8 mouse cellular contexts compared by ENCODE assay signal in the genomic region with DNA sequence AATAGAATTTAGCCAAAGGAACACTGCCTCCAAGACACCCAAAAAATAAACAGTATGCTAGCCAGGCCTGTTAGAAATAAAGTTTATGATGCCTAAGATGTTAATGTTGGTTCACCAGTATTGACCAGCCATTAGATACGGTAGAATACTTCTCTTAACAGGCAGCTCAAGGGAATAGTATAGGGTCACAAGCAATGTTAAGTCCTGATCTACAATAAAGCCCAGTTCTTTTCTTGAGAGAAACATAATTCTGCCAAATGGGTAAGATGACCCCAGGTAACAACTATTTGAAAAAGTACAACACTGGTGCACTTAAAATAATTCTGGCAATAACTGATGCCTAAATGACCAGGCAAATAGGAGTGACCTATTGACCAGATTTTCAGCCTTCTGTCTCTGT. TPM values are rescaled to one million over a fixed set of nuclear protein-coding genes. Genes with fewer than 3 reads are reported as not detected.
A peak's percentile ranks its signal among the peaks of the same experiment; 100 is the strongest.
DNase-seq lines count a peak whose midpoint lies in the region; ATAC-seq and TF ChIP-seq lines count a peak whose summit lies in the region.

No protein-coding gene starts in this region.

- peak overlapping the region in 1 of 2 experiments; percentile 85; a peak in 2 of 4 replicates for H3K4me3 ChIP-seq in heart, embryonic 14.5 days (ENCODE audit: control insufficient read depth in 1 of 2, insufficient read depth in 1 of 2, low read depth in 1 of 2, low read length in 2 of 2)
- no peak overlapping the region for H3K4me3 ChIP-seq in ES-Bruce4 (ENCODE audit: low read depth, low read length)
- peak overlapping the region; percentile 99 for H3K4me3 ChIP-seq in hindbrain, embryonic 12.5 days
- H3K4me3 ChIP-seq in midbrain, embryonic 11.5 days (ENCODE audit: low read depth, low read length) = no peak overlapping the region

- H3K27me3 ChIP-seq in heart, embryonic 14.5 days (ENCODE audit: control insufficient read depth, insufficient read depth, low read length) = no peaks in the 10 kb centered on the region
- no peaks in the 10 kb centered on the region for H3K27me3 ChIP-seq in ES-Bruce4 (ENCODE audit: control insufficient read depth, insufficient read depth, low read length, poor library complexity, severe bottlenecking)
- no peaks in the 10 kb centered on the region for H3K27me3 ChIP-seq in hindbrain, embryonic 12.5 days
- no peaks in the 10 kb centered on the region for H3K27me3 ChIP-seq in midbrain, embryonic 11.5 days (ENCODE audit: control insufficient read depth, insufficient read depth, low read length)

- H3K9ac ChIP-seq in heart, embryonic 14.5 days (ENCODE audit: low read length) = peak overlapping the region; percentile 92; the same call in 1 of the 2 replicates
- H3K9ac ChIP-seq in ES-Bruce4 (ENCODE audit: low read depth, poor library complexity, severe bottlenecking) = peak overlapping the region; percentile 84
- H3K9ac ChIP-seq in hindbrain, embryonic 12.5 days = no peak overlapping the region
- no peak overlapping the region; the same call in 1 of the 2 replicates for H3K9ac ChIP-seq in midbrain, embryonic 11.5 days (ENCODE audit: low read length)

- H3K4me1 ChIP-seq in heart, embryonic 14.5 days (ENCODE audit: control insufficient read depth in 2 of 2, insufficient read depth in 2 of 2, low read length in 2 of 2) = peaks cover 0 to 14% of the 10 kb centered on the region in 2 experiments; a peak in 2 of 4 replicates
- peaks cover 4% of the 10 kb centered on the region for H3K4me1 ChIP-seq in ES-Bruce4 (ENCODE audit: control insufficient read depth, insufficient read depth, low read length)
- H3K4me1 ChIP-seq in hindbrain, embryonic 12.5 days = peaks cover 7% of the 10 kb centered on the region
- no peaks in the 10 kb centered on the region; the same call in none of the 2 replicates for H3K4me1 ChIP-seq in midbrain, embryonic 11.5 days (ENCODE audit: control insufficient read depth, insufficient read depth, low read length)

- no peak for TF ChIP-seq EP300 in ES-Bruce4 (IDR thresholded peaks at IDR 0.05; ENCODE audit: insufficient read depth, low read depth, low read length)

- no peak for TF ChIP-seq CTCF in ES-Bruce4 (IDR thresholded peaks at IDR 0.05; ENCODE audit: low read depth, low read length)

- no peak for TF ChIP-seq POLR2A in ES-Bruce4 (IDR thresholded peaks at IDR 0.05; ENCODE audit: insufficient read depth, low read length)

- no peak for ATAC-seq in heart, embryonic 14.5 days (ENCODE audit: insufficient number of reproducible peaks, insufficient read depth, low FRiP score, low read depth)
- ATAC-seq in hindbrain, embryonic 12.5 days (ENCODE audit: low FRiP score) = no peak
- ATAC-seq in midbrain, embryonic 11.5 days (ENCODE audit: low FRiP score) = no peak

- no peak overlapping the region for H3K27ac ChIP-seq in heart, embryonic 14.5 days (replicated peaks in 1 of 2; ENCODE audit: control insufficient read depth in 1 of 2, insufficient read depth in 1 of 2, low read depth in 2 of 2, low read length in 2 of 2)
- H3K27ac ChIP-seq in ES-Bruce4 (ENCODE audit: insufficient read depth, low read length) = no peak overlapping the region
- no peak overlapping the region for H3K27ac ChIP-seq in hindbrain, embryonic 12.5 days
- no peak overlapping the region for H3K27ac ChIP-seq in midbrain, embryonic 11.5 days (ENCODE audit: low read depth, low read length)

- no peaks in the 10 kb centered on the region for H3K9me3 ChIP-seq in heart, embryonic 14.5 days (ENCODE audit: control insufficient read depth, low read length)
- H3K9me3 ChIP-seq in ES-Bruce4 (replicated peaks; ENCODE audit: control insufficient read depth, insufficient read depth, low read length, poor library complexity, severe bottlenecking) = no peaks in the 10 kb centered on the region
- no peaks in the 10 kb centered on the region for H3K9me3 ChIP-seq in hindbrain, embryonic 12.5 days (replicated peaks)
- H3K9me3 ChIP-seq in midbrain, embryonic 11.5 days (ENCODE audit: control insufficient read depth, low read length) = no peaks in the 10 kb centered on the region

- 91% methylated on average over 1 of the region's 1 CpGs for WGBS in heart, embryonic 14.5 days
- WGBS in hindbrain, embryonic 12.5 days = 94% methylated on average over 1 of the region's 1 CpGs
- WGBS in midbrain, embryonic 11.5 days = 90% methylated on average over 1 of the region's 1 CpGs

- intact Hi-C loops in gastrocnemius, postnatal 36 days (cut with DNase I) = loop anchor here (2.0 kb wide), 1 partner anchor 25 kb away; a partner anchor contains a TSS
- intact Hi-C loops in gastrocnemius, postnatal 14 days (cut with DNase I; ENCODE audit: low total_unique reads) = no loop called here

- no peaks in the 10 kb centered on the region for H3K36me3 ChIP-seq in heart, embryonic 14.5 days (ENCODE audit: control insufficient read depth, insufficient read depth, low read length)
- no peaks in the 10 kb centered on the region for H3K36me3 ChIP-seq in ES-Bruce4 (ENCODE audit: control insufficient read depth, insufficient read depth, low read length, poor library complexity, severe bottlenecking)
- H3K36me3 ChIP-seq in hindbrain, embryonic 12.5 days = no peaks in the 10 kb centered on the region
- no peaks in the 10 kb centered on the region for H3K36me3 ChIP-seq in midbrain, embryonic 11.5 days (ENCODE audit: control insufficient read depth, insufficient read depth, low read length)

- DNase-seq in heart, adult 9 months (ENCODE audit: low spot score in 2 of 2) = no peak
- no peak for DNase-seq in midbrain, embryonic 11.5 days (ENCODE audit: low spot score, missing footprints)
- no peak for DNase-seq in gastrocnemius, postnatal 36 days
- no peak for DNase-seq in right cerebral cortex, postnatal 14 days
- no peak for DNase-seq in gastrocnemius, postnatal 14 days

- H3K4me2 ChIP-seq in heart, embryonic 14.5 days (ENCODE audit: low read length) = peak overlapping the region; percentile 69
- H3K4me2 ChIP-seq in hindbrain, embryonic 12.5 days (replicated peaks) = peak overlapping the region; percentile 78
- H3K4me2 ChIP-seq in midbrain, embryonic 11.5 days = peak overlapping the region; percentile 45; the same call in 1 of the 2 replicates

RNA-seq across cellular contexts. Expression of a gene that starts 0.7 kb away (rescaled TPM):
- polyA plus RNA-seq in heart, embryonic 14.5 days (2014; fragmentation: Nextera tagmentation; extraction: Ambion mirVana) = 199 and 203 TPM in 2 replicates
- 277 and 314 TPM in 2 replicates for polyA plus RNA-seq in ES-Bruce4 (2011; ENCODE audit: insufficient read depth, insufficient read length, low read depth, missing spikeins)
- polyA plus RNA-seq in hindbrain, embryonic 12.5 days (2016; fragmentation: Nextera tagmentation; extraction: Ambion mirVana) = 347 and 353 TPM in 2 replicates
- polyA plus RNA-seq in midbrain, embryonic 11.5 days (2014; fragmentation: Nextera tagmentation; extraction: Ambion mirVana) = 365 and 366 TPM in 2 replicates
- total RNA-seq in gastrocnemius, postnatal 36 days (2021) = 10 to 100 TPM; 46.0 to 51.8 TPM
- 10 to 100 TPM; 51.9 to 58.3 TPM for total RNA-seq in gastrocnemius, postnatal 14 days (2021)

RNA-seq across cellular contexts. Expression of a gene that starts 24.6 kb away (rescaled TPM):
- polyA plus RNA-seq in heart, embryonic 14.5 days (2014; fragmentation: Nextera tagmentation; extraction: Ambion mirVana) = 18.8 and 21.4 TPM in 2 replicates
- 21.2 and 27.1 TPM in 2 replicates for polyA plus RNA-seq in ES-Bruce4 (2011; ENCODE audit: insufficient read depth, insufficient read length, low read depth, missing spikeins)
- polyA plus RNA-seq in hindbrain, embryonic 12.5 days (2016; fragmentation: Nextera tagmentation; extraction: Ambion mirVana) = 29.8 and 31.4 TPM in 2 replicates
- polyA plus RNA-seq in midbrain, embryonic 11.5 days (2014; fragmentation: Nextera tagmentation; extraction: Ambion mirVana) = 33.8 and 38.3 TPM in 2 replicates
- 10 to 100 TPM; 13.9 to 30.6 TPM for total RNA-seq in gastrocnemius, postnatal 36 days (2021)
- total RNA-seq in gastrocnemius, postnatal 14 days (2021) = 1 to 10 TPM; 7.8 to 9.5 TPM

RNA-seq across cellular contexts. Expression of a gene that starts 60.0 kb away (rescaled TPM):
- polyA plus RNA-seq in heart, embryonic 14.5 days (2014; fragmentation: Nextera tagmentation; extraction: Ambion mirVana) = 334 and 337 TPM in 2 replicates
- polyA plus RNA-seq in ES-Bruce4 (2011; ENCODE audit: insufficient read depth, insufficient read length, low read depth, missing spikeins) = 622 and 631 TPM in 2 replicates
- polyA plus RNA-seq in hindbrain, embryonic 12.5 days (2016; fragmentation: Nextera tagmentation; extraction: Ambion mirVana) = 303 and 338 TPM in 2 replicates
- polyA plus RNA-seq in midbrain, embryonic 11.5 days (2014; fragmentation: Nextera tagmentation; extraction: Ambion mirVana) = 517 and 525 TPM in 2 replicates
- total RNA-seq in gastrocnemius, postnatal 36 days (2021) = 10 to 100 TPM; 77.6 to 87.8 TPM
- 10 to 100 TPM; 63.7 to 76.8 TPM for total RNA-seq in gastrocnemius, postnatal 14 days (2021)

Comparison
In these comparisons a context has a peak if more than half of its experiments do, and no peak if none do; other contexts are left out.
1. H3K9ac ChIP-seq: peak in heart, embryonic 14.5 days (single experiment) and ES-Bruce4 (single experiment); none in hindbrain, embryonic 12.5 days (single experiment) and midbrain, embryonic 11.5 days (single experiment).
2. Peak in every context shown above with its lines, with median percentiles within 50 percentile points of each other: H3K4me2 ChIP-seq.